Mouse (Mus musculus) ES-E14 (cell line): ENCODE data around the gene Pcgf6. TPM values are rescaled to one million over a fixed set of nuclear protein-coding genes. Genes with fewer than 3 reads are reported as not detected.

Experiments used
- DNase-seq: peaks from one replicate; pipeline ENCODE4 v3.0.0-alpha.2; 2013; ENCODE audit warnings: low read depth, low spot score
- H3K27ac ChIP-seq: 2 replicates; pipeline ENCODE4 v1.5.1; 2012; ENCODE audit warnings: low read depth, mild to moderate bottlenecking, low read length, moderate library complexity, mixed read lengths; ENCODE audit not compliant: poor library complexity, insufficient read depth, severe bottlenecking
- H3K36me3 ChIP-seq: 2 replicates; pipeline ENCODE4 v1.6.1; 2012; ENCODE audit warnings: mild to moderate bottlenecking, low read length, moderate library complexity, mixed read lengths; ENCODE audit not compliant: control insufficient read depth, poor library complexity, insufficient read depth, severe bottlenecking
- H3K4me1 ChIP-seq, 2 experiments: fragments of 150-350 bp in 1 of 2; sonication (generic) in 1 of 2; 2 replicates each; pipeline ENCODE4 v1.6.1; 2012; ENCODE audit warnings: low read length in 2 of 2, mild to moderate bottlenecking in 1 of 2, mixed read lengths in 1 of 2; ENCODE audit not compliant: control insufficient read depth in 2 of 2, insufficient read depth in 2 of 2, poor library complexity in 1 of 2
- H3K4me3 ChIP-seq, 2 experiments: fragments of 150-350 bp in 1 of 2; sonication (generic) in 1 of 2; 2 replicates each; pipeline ENCODE4 v1.5.1; 2012; ENCODE audit warnings: low read length in 2 of 2, low read depth in 1 of 2, mild to moderate bottlenecking in 1 of 2, mixed read lengths in 1 of 2; ENCODE audit not compliant: insufficient read depth in 1 of 2, poor library complexity in 1 of 2, severe bottlenecking in 1 of 2
- H3K9ac ChIP-seq: 2 replicates; pipeline ENCODE4 v1.6.1; 2012; ENCODE audit warnings: low read depth, mild to moderate bottlenecking, low read length, mixed read lengths; ENCODE audit not compliant: poor library complexity, insufficient read depth, severe bottlenecking
- H3K9me3 ChIP-seq: fragments of 150-350 bp; sonication (generic); 2 replicates; pipeline ENCODE4 v1.6.1; 2012; ENCODE audit warnings: low read depth, mild to moderate bottlenecking, low read length; ENCODE audit not compliant: control insufficient read depth, insufficient read depth
- CHD2 ChIP-seq: IDR thresholded peaks from 2 replicates; pipeline ENCODE4 v1.6.1; 2014; ENCODE audit warnings: mild to moderate bottlenecking, low read depth, low read length, inconsistent platforms
- HCFC1 ChIP-seq: IDR thresholded peaks from 2 replicates; pipeline ENCODE4 v1.6.1; 2012; ENCODE audit warnings: low read length, inconsistent platforms, borderline replicate concordance; ENCODE audit not compliant: insufficient read depth
- MAFK ChIP-seq: IDR thresholded peaks from 2 replicates; pipeline ENCODE4 v1.6.1; 2014; ENCODE audit warnings: mild to moderate bottlenecking, low read depth, low read length, inconsistent platforms; ENCODE audit not compliant: insufficient read depth
- ZC3H11A ChIP-seq: IDR thresholded peaks from 2 replicates; pipeline ENCODE4 v1.6.1; 2012; ENCODE audit warnings: low read depth, mild to moderate bottlenecking, inconsistent platforms, low read length, borderline replicate concordance
- ZNF384 ChIP-seq: IDR thresholded peaks from 2 replicates; pipeline ENCODE4 v1.6.1; 2012; ENCODE audit warnings: low read depth, low read length, inconsistent platforms
- in situ Hi-C, 2 experiments: fragments of 600-800 bp; cut with MboI; formaldehyde crosslinking; loops; one replicate each; pipeline ENCODE4 v1.15.1; 2025; ENCODE audit warnings: low sequenced_read_pairs in 2 of 2, inconsistent platforms in 1 of 2; ENCODE audit not compliant: unreplicated experiment in 2 of 2
- total RNA-seq: library from RNA; depleted of rRNA; stranded (reverse); fragments of 300-350 nt; gene quantifications from 2 replicates; pipeline ENCODE4 v1.2.3, GENCODE M21; 2012

Gene Pcgf6
- total RNA-seq, 1 experiment, result 40.2 TPM

GRCm38 (mm10) chr19:47046343-47046742 lies 4.4 kb downstream of the Pcgf6 start:
- peaks cover 34% of the 10 kb centered on the region for H3K36me3 ChIP-seq
- no peaks in the 10 kb centered on the region for H3K9me3 ChIP-seq
- TF ChIP-seq ZC3H11A, result no peak
- TF ChIP-seq MAFK, result no peak
- TF ChIP-seq HCFC1, result no peak
- TF ChIP-seq ZNF384, result no peak
- TF ChIP-seq CHD2, result no peak
- H3K9ac ChIP-seq, result no peak overlapping the region
- in situ Hi-C loops, result no loop called here
- DNase-seq, result no peak
- no peak overlapping the region for H3K27ac ChIP-seq
- peaks cover 11 to 15% of the 10 kb centered on the region in 2 experiments for H3K4me1 ChIP-seq
- no peak overlapping the region for H3K4me3 ChIP-seq

- peaks cover 47% of the 10 kb centered on the region for H3K36me3 ChIP-seq
- DNase-seq, result no peak
- in situ Hi-C loops, result no loop called here
Observed at GRCm38 (mm10) chr19:47043608-47044007, 7.1 kb downstream of the Pcgf6 start.

GRCm38 (mm10) chr19:47040720-47041473 lies 9.8 kb downstream of the Pcgf6 start:
- H3K9me3 ChIP-seq, result no peaks in the 10 kb centered on the region
- no peak for TF ChIP-seq MAFK
- no peak for TF ChIP-seq ZC3H11A
- TF ChIP-seq CHD2, result no peak
- no peak for TF ChIP-seq HCFC1
- TF ChIP-seq ZNF384, result no peak
- H3K9ac ChIP-seq, result no peak overlapping the region
- 0 out of 4 replicates have a peak, but pooled peaks cover 1 to 3% of the 10 kb centered on the region in 2 experiments for H3K4me1 ChIP-seq
- H3K4me3 ChIP-seq, result no peak overlapping the region
- H3K27ac ChIP-seq, result no peak overlapping the region
- in situ Hi-C loops, result no loop called here
- peaks cover 43% of the 10 kb centered on the region for H3K36me3 ChIP-seq
- DNase-seq, result no peak

More at GRCm38 (mm10) chr19:47043608-47044007, 7.1 kb downstream of the Pcgf6 start:
- Histone ChIP-seq H3K9ac (no peak overlapping the region), H3K4me1 (peaks cover 7 to 9% of the 10 kb centered on the region in 2 experiments; a peak in 2 of 4 replicates), H3K27ac (no peak overlapping the region), H3K4me3 (no peak overlapping the region), H3K9me3 (no peaks in the 10 kb centered on the region)
- TF ChIP-seq CHD2, result no peak
- no peak for TF ChIP-seq ZC3H11A
- TF ChIP-seq MAFK, result no peak
- TF ChIP-seq HCFC1, result no peak
- no peak for TF ChIP-seq ZNF384

- H3K27ac ChIP-seq, result no peak overlapping the region
- H3K9ac ChIP-seq, result no peak overlapping the region
- no peaks in the 10 kb centered on the region for H3K9me3 ChIP-seq
- no peak overlapping the region for H3K4me3 ChIP-seq
- DNase-seq, result no peak
- H3K4me1 ChIP-seq, result 0 out of 4 replicates have a peak, but pooled peaks cover 0 to 2% of the 10 kb centered on the region in 2 experiments
- H3K36me3 ChIP-seq, result peaks cover 41% of the 10 kb centered on the region
- in situ Hi-C loops, result no loop called here
- TF ChIP-seq CHD2 (no peak), ZNF384 (no peak), HCFC1 (no peak), ZC3H11A (no peak), MAFK (no peak)
Observed at GRCm38 (mm10) chr19:47036596-47036995, 14.1 kb downstream of the Pcgf6 start.
